Mouse (Mus musculus) left cerebral cortex, adult 2 months (tissue): ENCODE measurements around the gene Ush1g. TPM values are rescaled to one million over a fixed set of nuclear protein-coding genes. Genes with fewer than 3 reads are reported as not detected.

Experiments
- DNase-seq, 2 experiments: peaks; one replicate each; pipeline ENCODE4 v3.0.0; 2021 to 2022; ENCODE audit warnings: low spot score in 2 of 2, mixed read lengths in 1 of 2; ENCODE audit errors: extremely low spot score in 1 of 2
- H3K27ac ChIP-seq: fragments of 200-600 bp; 2 replicates; pipeline ENCODE4 v1.8.1; 2022
- H3K4me3 ChIP-seq: fragments of 200-600 bp; 2 replicates; pipeline ENCODE4 v1.8.1; 2022
- CTCF ChIP-seq: fragments of 200-600 bp; IDR thresholded peaks from 2 replicates; pipeline ENCODE4 v1.8.1; 2022; ENCODE audit warnings: antibody characterized with exemption, mild to moderate bottlenecking, moderate library complexity
- intact Hi-C: fragments of 180-260 bp; cut with DNase I; formaldehyde crosslinking; loops from one replicate; pipeline ENCODE4 v1.15.1; 2025
- total RNA-seq, 2 experiments: library from RNA; stranded (reverse); gene quantifications; 2 replicates each; pipeline ENCODE4 v1.2.3; 2021

Gene Ush1g
- total RNA-seq, 2 experiments from 2014 or later, result 0.36 to 0.44 TPM

DNA sequence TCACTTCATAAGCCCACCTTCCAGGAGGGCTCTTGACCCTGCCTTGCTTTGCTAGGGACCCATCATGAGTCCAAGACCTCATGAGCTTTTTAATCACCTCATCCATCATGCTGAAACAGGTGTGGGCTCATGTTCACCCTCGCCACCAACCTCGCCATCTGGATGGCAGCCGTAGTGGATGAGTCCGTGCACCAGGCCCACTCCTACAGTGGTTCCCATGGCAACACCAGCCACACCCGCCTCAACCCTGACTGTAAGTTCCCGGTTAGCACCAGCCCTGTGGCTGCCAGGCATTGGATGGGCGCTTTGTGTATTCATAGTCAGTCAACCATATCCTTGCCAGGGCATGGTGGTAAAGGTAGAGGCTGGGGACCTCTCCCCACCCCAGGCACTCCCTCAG, 4.9 kb upstream of the Ush1g start:
- intact Hi-C loops, result no loop called here
- peak in 1 of 2 experiments; percentile 59 for DNase-seq

DNA sequence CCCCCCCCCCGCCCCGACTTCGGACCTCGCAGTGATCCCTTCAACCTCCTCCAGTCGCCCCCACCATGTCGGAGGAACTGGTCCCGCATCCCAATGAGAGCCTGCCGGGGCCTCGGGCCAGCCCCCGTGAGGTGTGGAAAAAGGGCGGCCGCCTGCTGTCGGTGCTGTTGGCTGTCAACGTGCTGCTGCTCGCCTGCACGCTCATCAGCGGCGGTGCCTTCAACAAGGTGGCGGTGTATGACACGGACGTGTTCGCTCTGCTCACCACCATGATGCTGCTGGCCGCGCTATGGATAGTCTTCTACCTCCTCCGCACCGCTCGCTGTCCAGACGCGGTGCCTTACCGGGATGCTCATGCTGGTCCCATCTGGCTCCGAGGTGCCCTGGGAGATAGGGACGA, 1.5 kb upstream of the Ush1g start:
- Histone ChIP-seq H3K27ac (no peak overlapping the region), H3K4me3 (no peak overlapping the region)
- no peak for TF ChIP-seq CTCF
- no peak for DNase-seq
- intact Hi-C loops, result no loop called here

More for the DNA sequence above, 4.9 kb upstream of the Ush1g start:
- Histone ChIP-seq H3K27ac (no peak overlapping the region), H3K4me3 (no peak overlapping the region)
- TF ChIP-seq CTCF, result no peak

DNA sequence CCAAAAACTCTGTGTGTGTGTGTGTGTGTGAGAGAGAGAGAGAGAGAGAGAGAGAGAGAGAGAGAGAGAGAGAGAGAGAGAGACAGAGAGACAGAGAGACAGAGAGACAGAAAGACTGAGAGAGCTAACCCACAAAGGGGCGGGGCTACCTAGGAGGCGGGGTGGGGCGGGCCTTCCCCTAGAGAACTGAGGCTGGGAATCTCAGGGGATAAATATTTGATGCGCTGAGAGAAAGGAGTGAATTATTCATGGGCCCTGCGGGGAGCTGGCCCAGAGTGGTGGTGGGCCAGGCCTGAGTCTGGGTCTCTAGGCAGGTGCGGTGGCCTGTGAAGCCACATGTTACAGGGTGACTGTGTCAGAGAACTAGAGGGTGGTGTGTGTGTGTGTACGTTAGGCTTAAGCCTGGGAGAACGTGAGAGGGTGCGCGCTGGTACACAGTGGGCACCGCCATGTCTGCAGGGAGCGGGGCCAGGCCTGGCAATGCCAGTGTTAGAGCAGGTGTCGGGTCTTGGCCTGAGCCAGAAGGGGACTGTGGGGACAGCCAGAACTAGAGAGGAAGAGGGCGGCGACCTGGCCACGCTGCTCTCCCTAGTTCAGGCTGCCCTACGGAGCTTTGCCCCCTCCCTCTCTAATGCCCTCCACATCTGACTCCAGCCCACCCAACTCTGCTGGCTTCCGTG, 2.0 kb downstream of the Ush1g start:
- TF ChIP-seq CTCF, result no peak
- Histone ChIP-seq H3K4me3 (no peak overlapping the region), H3K27ac (no peak overlapping the region)
- intact Hi-C loops, result no loop called here
- no peak for DNase-seq

DNA sequence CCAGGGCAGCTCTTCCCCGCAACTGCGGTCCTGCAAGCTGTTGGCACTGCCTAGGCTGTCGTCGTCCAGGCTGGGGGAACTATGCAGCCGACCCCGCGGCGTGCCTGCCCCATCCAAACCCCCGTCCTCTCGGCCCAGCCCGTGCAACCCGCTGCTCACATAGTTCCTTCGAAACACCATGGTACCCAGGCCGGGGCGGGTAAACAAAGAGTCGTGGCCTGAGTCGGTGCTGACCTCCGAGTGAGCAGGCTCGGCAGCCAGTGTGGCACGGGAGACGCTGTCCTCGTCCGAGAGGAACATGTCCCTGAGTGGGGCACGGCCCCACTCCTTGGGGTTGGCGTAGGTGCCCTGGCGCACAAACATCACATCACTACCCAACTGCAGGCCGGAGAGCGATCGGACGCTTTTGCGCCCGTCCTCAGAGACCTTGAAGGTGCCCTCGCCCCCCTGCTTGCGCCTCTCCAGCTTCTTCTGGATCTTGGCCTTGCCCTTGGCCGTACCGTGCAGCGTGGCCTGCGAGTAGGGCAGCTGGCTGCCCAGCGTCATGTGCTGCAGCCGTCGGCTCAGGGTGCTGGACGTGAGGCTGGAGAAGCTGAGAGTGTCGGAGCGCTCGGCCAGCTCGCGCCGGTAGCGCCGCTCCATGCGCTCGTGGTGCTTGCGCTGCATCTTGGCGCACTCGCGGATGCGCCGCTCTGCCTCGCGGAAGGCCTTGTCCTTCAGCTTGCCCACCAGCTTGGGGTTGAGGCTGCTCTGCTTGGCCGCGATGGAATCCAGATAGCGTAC, 3.4 kb downstream of the Ush1g start:
- no peak for DNase-seq
- Histone ChIP-seq H3K4me3 (no peak overlapping the region), H3K27ac (no peak overlapping the region)
- intact Hi-C loops, result no loop called here
- no peak for TF ChIP-seq CTCF

DNA sequence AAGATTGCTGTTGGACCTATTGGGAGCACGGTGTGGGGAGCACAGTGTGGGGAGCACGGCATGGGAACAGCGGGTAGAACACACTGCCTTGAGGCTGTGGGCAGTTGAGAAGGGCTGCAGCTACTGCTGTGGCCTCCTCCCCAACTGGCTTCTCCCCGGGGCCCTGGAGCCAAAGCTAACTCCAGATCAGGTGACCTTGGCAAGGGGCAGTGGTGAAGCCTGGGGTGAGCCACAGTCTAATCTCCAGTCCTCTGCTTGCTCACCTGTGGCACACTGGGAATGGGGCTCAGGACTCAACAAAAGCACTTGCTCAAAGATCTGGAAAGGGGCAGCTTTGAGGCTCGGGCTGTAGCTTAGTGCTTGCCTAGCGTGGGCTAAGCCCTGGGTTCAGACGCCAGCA, 4.6 kb downstream of the Ush1g start:
- Histone ChIP-seq H3K27ac (no peak overlapping the region), H3K4me3 (no peak overlapping the region)
- intact Hi-C loops, result no loop called here
- DNase-seq, result no peak
- no peak for TF ChIP-seq CTCF

DNA sequence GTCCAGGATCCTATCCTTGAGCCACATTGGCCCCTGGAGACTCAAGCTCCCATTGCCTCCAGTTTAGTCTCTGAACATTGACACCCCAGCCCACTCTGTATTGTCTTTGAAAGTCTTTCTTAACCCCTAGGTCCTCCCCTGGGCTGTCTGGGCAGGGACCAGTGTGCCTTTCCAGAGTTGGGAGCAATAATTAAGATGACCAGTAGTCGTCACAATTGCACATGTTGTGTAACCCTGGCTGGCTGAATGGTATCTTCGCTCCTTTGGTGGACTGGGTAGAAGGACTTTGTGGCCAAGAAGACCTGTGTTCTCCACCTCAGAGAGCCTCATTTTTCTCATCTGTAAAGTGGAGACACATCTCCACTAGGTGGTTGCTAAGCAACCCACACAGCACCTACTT, 7.6 kb downstream of the Ush1g start:
- TF ChIP-seq CTCF, result peak; percentile 10
- no peak for DNase-seq
- intact Hi-C loops, result no loop called here
- no peak overlapping the region for H3K27ac ChIP-seq
- no peak overlapping the region for H3K4me3 ChIP-seq

DNA sequence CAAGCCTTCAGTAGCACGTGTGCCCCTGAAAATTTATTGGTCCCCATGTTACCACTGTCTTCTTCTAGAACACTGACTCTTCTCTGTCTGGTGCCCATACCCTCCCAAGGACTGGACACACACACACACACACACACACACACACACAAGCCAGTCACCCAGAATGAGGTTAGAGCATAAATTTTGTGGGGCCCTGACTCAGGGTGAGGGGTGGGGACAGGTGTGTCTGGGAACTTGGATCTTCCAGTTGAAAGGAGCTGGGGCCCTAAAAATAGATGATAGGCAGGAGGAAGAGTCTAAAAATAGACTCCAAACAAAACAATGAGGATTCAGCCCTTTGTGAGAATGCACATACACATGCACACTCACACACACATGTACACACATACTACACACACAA, 13.1 kb downstream of the Ush1g start:
- Histone ChIP-seq H3K27ac (no peak overlapping the region), H3K4me3 (no peak overlapping the region)
- no peak for TF ChIP-seq CTCF
- intact Hi-C loops, result no loop called here
- no peak for DNase-seq

DNA sequence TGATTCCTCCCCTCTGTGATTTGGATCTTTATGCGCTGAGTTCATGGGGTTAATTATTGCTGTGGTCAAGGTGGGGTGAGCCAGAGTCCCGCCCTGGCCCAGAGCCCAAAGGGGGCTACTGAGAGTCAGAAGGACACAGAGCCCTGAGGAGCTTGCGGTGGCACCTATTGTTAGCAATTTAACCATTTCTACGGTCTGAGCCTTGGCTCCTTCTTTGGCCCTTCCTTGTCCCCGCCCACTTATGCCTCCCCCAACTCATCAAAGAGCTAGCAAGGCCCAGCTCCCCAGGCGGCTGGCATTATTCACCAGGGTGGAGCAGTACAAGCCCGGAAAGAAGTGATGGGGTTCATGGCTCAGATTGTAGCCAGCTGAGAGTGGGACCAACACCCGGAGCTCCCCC, 15.0 kb downstream of the Ush1g start, which contains the start of gene Otop2:
TSS of gene Otop2 (plus strand) at position 301 of the 400 bp plus-strand sequence.
- Histone ChIP-seq H3K4me3 (no peak within 1 kb of the TSS), H3K27ac (no peak within 1 kb of the TSS)
- no peak for DNase-seq
- no peak for TF ChIP-seq CTCF
- intact Hi-C loops, result no loop called here

DNA sequence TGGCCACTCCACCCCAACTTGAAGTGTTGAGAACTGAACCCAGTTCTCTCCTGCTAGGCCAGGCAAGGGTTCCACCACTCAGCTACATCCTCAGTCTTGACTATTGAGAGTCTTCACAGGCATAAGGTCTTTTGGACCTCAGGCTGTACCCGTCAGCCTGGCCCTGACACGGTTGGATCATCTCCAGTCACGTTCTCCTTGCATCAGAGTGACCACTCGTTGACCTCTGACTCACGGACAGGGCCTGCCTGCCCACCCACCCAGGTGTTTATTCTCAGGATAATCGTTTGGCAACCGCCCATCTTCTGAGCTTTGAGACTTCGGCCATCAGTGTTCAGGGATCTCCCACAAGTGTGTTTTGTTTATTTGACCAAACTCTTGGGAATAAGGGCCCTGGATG, 18.7 kb downstream of the Ush1g start:
- intact Hi-C loops, result no loop called here
- Histone ChIP-seq H3K27ac (no peak overlapping the region), H3K4me3 (no peak overlapping the region)
- TF ChIP-seq CTCF, result no peak
- no peak for DNase-seq

DNA sequence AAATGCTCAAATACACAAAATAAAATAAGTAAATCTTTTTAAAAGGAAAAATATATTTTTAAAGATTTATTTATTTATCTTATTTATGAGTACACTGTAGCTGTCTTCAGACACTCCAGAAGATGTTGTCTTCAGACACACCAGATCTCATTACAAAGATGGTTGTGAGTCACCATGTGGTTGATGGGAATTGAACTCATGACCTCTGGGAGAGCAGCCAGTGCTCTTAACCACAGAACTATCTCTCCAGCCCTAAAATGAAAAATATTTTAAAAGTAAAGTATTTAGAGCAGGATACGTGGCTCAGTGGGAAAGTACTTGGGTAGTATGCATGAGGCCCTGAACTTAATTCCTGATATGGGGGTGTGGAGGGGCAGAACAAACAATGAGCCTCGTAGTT, 20.5 kb downstream of the Ush1g start:
- DNase-seq, result no peak
- no peak for TF ChIP-seq CTCF
- Histone ChIP-seq H3K4me3 (no peak overlapping the region), H3K27ac (no peak overlapping the region)
- intact Hi-C loops, result no loop called here

DNA sequence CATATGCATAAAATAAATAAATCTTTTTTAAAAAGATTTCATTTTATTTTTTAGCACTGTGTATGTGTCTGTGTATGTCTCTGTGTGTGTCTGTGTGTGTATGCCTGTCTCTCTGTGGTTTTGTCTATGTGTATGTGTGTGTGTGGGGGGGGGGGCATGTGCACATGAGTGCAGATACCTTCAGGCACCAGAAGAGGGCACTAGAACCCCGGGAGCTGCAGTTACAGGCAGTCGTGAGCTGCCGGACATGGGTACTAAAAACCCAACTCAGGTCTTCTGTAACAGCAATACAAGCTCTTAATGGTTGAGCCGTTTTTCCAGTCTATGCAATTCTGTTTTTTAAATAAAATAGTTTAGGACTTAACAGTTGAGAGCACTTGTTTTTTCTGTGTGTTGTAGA, 21.1 kb downstream of the Ush1g start:
- no peak for DNase-seq
- intact Hi-C loops, result no loop called here
- no peak for TF ChIP-seq CTCF
- H3K4me3 ChIP-seq, result no peak overlapping the region
- H3K27ac ChIP-seq, result no peak overlapping the region

DNA sequence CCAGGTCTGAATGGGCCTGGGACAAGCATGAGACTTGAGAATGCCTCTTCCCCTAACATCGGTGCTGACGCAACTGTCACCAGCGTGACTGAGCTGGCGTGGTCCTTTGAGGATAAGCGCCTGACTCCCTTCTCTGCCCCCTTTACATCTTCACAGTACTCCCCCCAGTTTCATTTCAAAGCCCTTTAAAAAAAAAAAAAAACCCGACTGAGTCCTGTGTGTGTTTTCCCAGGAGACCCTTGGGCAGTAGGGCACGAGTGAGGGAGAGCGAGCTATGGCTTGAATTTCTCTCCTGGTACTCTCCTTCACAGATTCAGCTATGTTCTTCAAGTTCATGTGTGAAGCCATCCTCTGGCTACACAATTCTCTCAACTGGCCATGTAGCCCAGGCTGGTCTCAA, 23.7 kb downstream of the Ush1g start:
- TF ChIP-seq CTCF, result no peak
- H3K4me3 ChIP-seq, result no peak overlapping the region
- H3K27ac ChIP-seq, result no peak overlapping the region
- intact Hi-C loops, result no loop called here
- DNase-seq, result no peak
